Mouse (Mus musculus) thymus, adult 18-20 months (tissue): ENCODE measurements around the gene Enox1.

Source experiments
- DNase-seq, 2 experiments: peaks; one replicate each; pipeline ENCODE4 v3.0.0; 2022; ENCODE audit warnings: mixed read lengths in 2 of 2

Enox1 gene

GRCm38 (mm10) chr14:77584426-77584825, 427.9 kb downstream of the Enox1 start:
- no peak for DNase-seq

- no peak for DNase-seq
These were observed 428.7 kb downstream of the Enox1 start for GRCm38 (mm10) chr14:77585031-77585800.

GRCm38 (mm10) chr14:77586033-77586432, 429.5 kb downstream of the Enox1 start:
- no peak for DNase-seq

- no peak for DNase-seq
These were observed 430.6 kb downstream of the Enox1 start for GRCm38 (mm10) chr14:77587182-77587581.

GRCm38 (mm10) chr14:77593136-77593838, 436.7 kb downstream of the Enox1 start:
- no peak for DNase-seq

GRCm38 (mm10) chr14:77596216-77597175, 439.9 kb downstream of the Enox1 start:
- no peak for DNase-seq

GRCm38 (mm10) chr14:77599016-77599704, 442.6 kb downstream of the Enox1 start:
- DNase-seq = no peak

GRCm38 (mm10) chr14:77600773-77601172, 444.2 kb downstream of the Enox1 start:
- DNase-seq = no peak

GRCm38 (mm10) chr14:77601446-77601845, 444.9 kb downstream of the Enox1 start:
- no peak for DNase-seq

- no peak for DNase-seq
These were observed 451.7 kb downstream of the Enox1 start for GRCm38 (mm10) chr14:77608182-77608839.

GRCm38 (mm10) chr14:77615201-77615600, 458.6 kb downstream of the Enox1 start:
- no peak for DNase-seq

GRCm38 (mm10) chr14:77617250-77617649, 460.7 kb downstream of the Enox1 start:
- DNase-seq = no peak

GRCm38 (mm10) chr14:77618131-77618805, 461.7 kb downstream of the Enox1 start:
- no peak for DNase-seq

GRCm38 (mm10) chr14:77621473-77622264, 465.1 kb downstream of the Enox1 start:
- no peak for DNase-seq

GRCm38 (mm10) chr14:77626557-77627507, 470.3 kb downstream of the Enox1 start:
- DNase-seq = no peak

- DNase-seq = no peak
These were observed 476.1 kb downstream of the Enox1 start for GRCm38 (mm10) chr14:77632466-77633171.

- DNase-seq = no peak
These were observed 476.6 kb downstream of the Enox1 start for GRCm38 (mm10) chr14:77633172-77633542.

GRCm38 (mm10) chr14:77636931-77637330, 480.4 kb downstream of the Enox1 start:
- no peak for DNase-seq

- DNase-seq = no peak
These were observed 481.6 kb downstream of the Enox1 start for GRCm38 (mm10) chr14:77638148-77638547.
